Mouse (Mus musculus): Measurements from ENCODE around the gene Msln. TPM values are rescaled to one million over a fixed set of nuclear protein-coding genes. Genes with fewer than 3 reads are reported as not detected.

Gene Msln
- polyA plus RNA-seq, 1 experiment from 2014 or later, result 70.6 TPM

GRCm38 (mm10) chr17:25765886-25766285 is 11.7 kb upstream of the Msln start:
- no peak overlapping the region for H3K27ac ChIP-seq (replicated peaks)
- no peak for ATAC-seq (ENCODE audit: low FRiP score, low TSS enrichment)
- no peak overlapping the region for H3K4me3 ChIP-seq (ENCODE audit: low read depth, low read length)
- H3K4me1 ChIP-seq (replicated peaks; ENCODE audit: control insufficient read depth, insufficient read depth), result no peaks in the 10 kb centered on the region
- no peaks in the 10 kb centered on the region for H3K9me3 ChIP-seq (ENCODE audit: control insufficient read depth, low read length)
- no peaks in the 10 kb centered on the region for H3K36me3 ChIP-seq (ENCODE audit: control insufficient read depth, insufficient read depth, low read length)
- H3K4me2 ChIP-seq (replicated peaks; ENCODE audit: low read depth), result no peak overlapping the region
- H3K27me3 ChIP-seq (ENCODE audit: control insufficient read depth, insufficient read depth, low read length), result no peaks in the 10 kb centered on the region
- DNase-seq (ENCODE audit: low spot score), result no peak
- WGBS, result 74% methylated on average over 5 of the region's 5 CpGs
- H3K9ac ChIP-seq (ENCODE audit: low read length), result no peak overlapping the region
- no peak for TF ChIP-seq EP300 (optimal IDR thresholded peaks at IDR 0.05)
- TF ChIP-seq CTCF (IDR thresholded peaks at IDR 0.05; ENCODE audit: low read depth), result no peak

GRCm38 (mm10) chr17:25762591-25762990 is 8.4 kb upstream of the Msln start:
- DNase-seq (ENCODE audit: low spot score), result no peak
- WGBS, result 34% methylated on average over 3 of the region's 3 CpGs
- TF ChIP-seq CTCF (IDR thresholded peaks at IDR 0.05; ENCODE audit: low read depth) (no peak), EP300 (optimal IDR thresholded peaks at IDR 0.05) (no peak)
- H3K4me2 ChIP-seq (replicated peaks; ENCODE audit: low read depth), result no peak overlapping the region
- no peak overlapping the region for H3K9ac ChIP-seq (ENCODE audit: low read length)
- H3K9me3 ChIP-seq (ENCODE audit: control insufficient read depth, low read length), result no peaks in the 10 kb centered on the region
- no peak for ATAC-seq (ENCODE audit: low FRiP score, low TSS enrichment)
- H3K4me1 ChIP-seq (replicated peaks; ENCODE audit: control insufficient read depth, insufficient read depth), result no peaks in the 10 kb centered on the region
- H3K36me3 ChIP-seq (ENCODE audit: control insufficient read depth, insufficient read depth, low read length), result no peaks in the 10 kb centered on the region
- no peak overlapping the region for H3K4me3 ChIP-seq (ENCODE audit: low read depth, low read length)
- no peak overlapping the region for H3K27ac ChIP-seq (replicated peaks)
- no peaks in the 10 kb centered on the region for H3K27me3 ChIP-seq (ENCODE audit: control insufficient read depth, insufficient read depth, low read length)

GRCm38 (mm10) chr17:25761561-25761970 is 7.4 kb upstream of the Msln start:
- TF ChIP-seq EP300 (optimal IDR thresholded peaks at IDR 0.05), result no peak
- TF ChIP-seq CTCF (IDR thresholded peaks at IDR 0.05; ENCODE audit: low read depth), result no peak
- no peak for DNase-seq (ENCODE audit: low spot score)
- ATAC-seq (ENCODE audit: low FRiP score, low TSS enrichment), result no peak
- 30% methylated on average over 4 of the region's 4 CpGs for WGBS
- Histone ChIP-seq H3K27me3 (ENCODE audit: control insufficient read depth, insufficient read depth, low read length) (no peaks in the 10 kb centered on the region), H3K4me1 (replicated peaks; ENCODE audit: control insufficient read depth, insufficient read depth) (no peaks in the 10 kb centered on the region), H3K4me2 (replicated peaks; ENCODE audit: low read depth) (no peak overlapping the region), H3K27ac (replicated peaks) (no peak overlapping the region), H3K9ac (ENCODE audit: low read length) (no peak overlapping the region), H3K4me3 (ENCODE audit: low read depth, low read length) (no peak overlapping the region), H3K9me3 (ENCODE audit: control insufficient read depth, low read length) (no peaks in the 10 kb centered on the region), H3K36me3 (ENCODE audit: control insufficient read depth, insufficient read depth, low read length) (no peaks in the 10 kb centered on the region)

- no peak overlapping the region for H3K9ac ChIP-seq (ENCODE audit: low read length)
- no peaks in the 10 kb centered on the region for H3K36me3 ChIP-seq (ENCODE audit: control insufficient read depth, insufficient read depth, low read length)
- H3K4me1 ChIP-seq (replicated peaks; ENCODE audit: control insufficient read depth, insufficient read depth), result no peaks in the 10 kb centered on the region
- H3K27me3 ChIP-seq (ENCODE audit: control insufficient read depth, insufficient read depth, low read length), result no peaks in the 10 kb centered on the region
- no peak overlapping the region for H3K4me2 ChIP-seq (replicated peaks; ENCODE audit: low read depth)
- no peak overlapping the region for H3K4me3 ChIP-seq (ENCODE audit: low read depth, low read length)
- no peaks in the 10 kb centered on the region for H3K9me3 ChIP-seq (ENCODE audit: control insufficient read depth, low read length)
- TF ChIP-seq CTCF (IDR thresholded peaks at IDR 0.05; ENCODE audit: low read depth) (no peak), EP300 (optimal IDR thresholded peaks at IDR 0.05) (no peak)
- DNase-seq (ENCODE audit: low spot score) (no peak), ATAC-seq (ENCODE audit: low FRiP score, low TSS enrichment) (no peak)
- 68% methylated on average over 8 of the region's 8 CpGs for WGBS
- H3K27ac ChIP-seq (replicated peaks), result no peak overlapping the region
Observed at GRCm38 (mm10) chr17:25760148-25760547, 6.0 kb upstream of the Msln start.

GRCm38 (mm10) chr17:25757691-25758090 is 3.5 kb upstream of the Msln start:
- no peaks in the 10 kb centered on the region for H3K27me3 ChIP-seq (ENCODE audit: control insufficient read depth, insufficient read depth, low read length)
- ATAC-seq (ENCODE audit: low FRiP score, low TSS enrichment) (no peak), DNase-seq (ENCODE audit: low spot score) (no peak)
- no peak overlapping the region for H3K4me2 ChIP-seq (replicated peaks; ENCODE audit: low read depth)
- no peak overlapping the region for H3K27ac ChIP-seq (replicated peaks)
- 36% methylated on average over 3 of the region's 3 CpGs for WGBS
- no peak overlapping the region for H3K9ac ChIP-seq (ENCODE audit: low read length)
- H3K36me3 ChIP-seq (ENCODE audit: control insufficient read depth, insufficient read depth, low read length), result no peaks in the 10 kb centered on the region
- no peaks in the 10 kb centered on the region for H3K4me1 ChIP-seq (replicated peaks; ENCODE audit: control insufficient read depth, insufficient read depth)
- TF ChIP-seq CTCF (IDR thresholded peaks at IDR 0.05; ENCODE audit: low read depth) (no peak), EP300 (optimal IDR thresholded peaks at IDR 0.05) (no peak)
- no peak overlapping the region for H3K4me3 ChIP-seq (ENCODE audit: low read depth, low read length)
- H3K9me3 ChIP-seq (ENCODE audit: control insufficient read depth, low read length), result no peaks in the 10 kb centered on the region

GRCm38 (mm10) chr17:25756378-25757242 is 2.4 kb upstream of the Msln start:
- Histone ChIP-seq H3K9me3 (ENCODE audit: control insufficient read depth, low read length) (no peaks in the 10 kb centered on the region), H3K4me3 (ENCODE audit: low read depth, low read length) (no peak overlapping the region), H3K27ac (replicated peaks) (0 out of 2 replicates have a peak overlapping the region, but pooled peaks have one; percentile 4), H3K36me3 (ENCODE audit: control insufficient read depth, insufficient read depth, low read length) (no peaks in the 10 kb centered on the region), H3K27me3 (ENCODE audit: control insufficient read depth, insufficient read depth, low read length) (no peaks in the 10 kb centered on the region), H3K9ac (ENCODE audit: low read length) (no peak overlapping the region), H3K4me2 (replicated peaks; ENCODE audit: low read depth) (no peak overlapping the region), H3K4me1 (replicated peaks; ENCODE audit: control insufficient read depth, insufficient read depth) (no peaks in the 10 kb centered on the region)
- WGBS, result 45% methylated on average over 9 of the region's 9 CpGs
- peak; percentile 43 for DNase-seq (ENCODE audit: low spot score)
- ATAC-seq (ENCODE audit: low FRiP score, low TSS enrichment), result peak; percentile 59
- TF ChIP-seq EP300 (optimal IDR thresholded peaks at IDR 0.05) (no peak), CTCF (IDR thresholded peaks at IDR 0.05; ENCODE audit: low read depth) (no peak)
